Mouse (Mus musculus) G1E (cell line): ENCODE measurements at regions not wholly inside any gene's neighbourhood (a gene's known extent, or its start where the extent isn't known, plus 50 kb on each side); places are given as distances from the start of the nearest gene placed in this dataset.

Source experiments
- CTCF ChIP-seq: IDR thresholded peaks from 2 replicates; pipeline ENCODE4 v1.5.1; 2012; ENCODE audit warnings: low read depth, low read length, inconsistent platforms, mixed read lengths
- GATA1 ChIP-seq: IDR thresholded peaks from 2 replicates; pipeline ENCODE4 v1.6.1; 2012; ENCODE audit warnings: borderline replicate concordance, low read length, inconsistent platforms, mixed read lengths
- POLR2AphosphoS5 ChIP-seq: IDR thresholded peaks from 2 replicates; pipeline ENCODE4 v1.6.1; 2012; ENCODE audit warnings: low read depth, low read length, inconsistent platforms; ENCODE audit not compliant: insufficient replicate concordance

DNA sequence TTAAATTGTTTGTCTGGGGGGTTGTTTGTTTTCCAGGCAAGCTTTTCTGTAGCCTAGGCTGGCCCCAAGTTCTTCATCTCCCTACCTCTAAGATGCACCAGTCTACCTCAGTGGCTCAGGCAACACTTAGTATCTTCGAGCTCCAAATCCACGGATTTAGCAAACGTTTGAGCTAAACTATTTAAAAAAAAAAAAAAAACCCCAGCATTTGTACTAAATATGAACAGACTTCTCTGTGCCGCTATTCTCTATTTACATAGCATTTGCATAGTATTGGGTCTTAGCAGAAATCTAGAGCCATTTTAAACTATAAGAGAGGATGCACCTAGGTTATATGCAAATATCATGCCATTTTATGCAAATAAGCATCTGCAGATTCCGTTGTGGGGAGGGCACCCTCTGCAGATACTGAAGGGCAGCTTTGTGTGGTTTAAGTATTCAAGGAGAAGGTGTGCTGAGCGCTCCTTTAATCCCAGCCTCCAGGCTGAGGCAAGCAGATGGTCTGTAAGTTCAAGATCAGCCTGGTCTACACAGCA, 123.4 kb upstream of the Slc22a12 start:
- TF ChIP-seq GATA1 (no peak), CTCF (no peak), POLR2AphosphoS5 (no peak)
